Mouse (Mus musculus): ENCODE results near the gene Rnf215. TPM values are rescaled to one million over a fixed set of nuclear protein-coding genes. Genes with fewer than 3 reads are reported as not detected.

Rnf215 gene
- polyA plus RNA-seq, 1 experiment from 2014 or later = 42.7 TPM

DNA sequence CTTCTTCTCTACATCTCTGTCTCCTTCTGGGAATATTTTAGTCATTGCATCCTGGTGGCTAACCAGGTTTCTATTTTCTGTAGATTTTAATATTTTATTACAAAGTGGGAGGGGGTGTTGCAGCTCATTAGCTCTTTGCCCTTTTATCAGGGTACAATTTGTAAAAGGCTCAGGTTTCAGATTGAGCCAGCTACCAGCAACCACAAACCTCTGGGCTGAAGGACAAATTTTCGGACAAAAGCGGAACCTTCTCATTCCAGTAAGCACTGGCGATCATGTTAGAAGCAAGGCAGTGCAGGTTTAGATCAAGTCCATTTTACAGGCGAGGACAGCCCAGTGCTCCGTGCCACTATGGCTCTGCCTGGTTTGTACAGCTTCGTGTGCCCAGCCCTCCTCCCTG is 602 bp upstream of the Rnf215 start:
- H3K9ac ChIP-seq = peak overlapping the region; percentile 93; the same call in 1 of the 2 replicates

DNA sequence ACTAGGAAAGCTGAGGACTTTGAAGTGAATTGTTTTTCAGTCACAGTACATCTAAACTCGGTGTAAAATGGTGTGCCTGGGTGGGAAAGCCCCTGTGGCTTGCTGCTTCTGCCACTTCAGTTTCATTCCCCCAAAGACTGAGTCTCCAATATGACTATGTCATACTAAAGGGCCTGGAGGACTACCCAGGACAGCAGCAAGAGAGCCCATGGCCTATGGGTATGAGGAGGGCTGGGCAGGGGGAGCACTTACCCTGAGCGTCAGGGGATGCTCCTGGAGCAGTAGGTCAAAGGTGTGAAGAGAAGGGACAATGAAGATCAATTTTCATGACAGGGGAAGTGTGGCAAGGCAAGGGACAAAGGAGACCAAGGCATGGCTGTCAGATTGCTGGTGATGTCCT is 4.0 kb downstream of the Rnf215 start:
- H3K9ac ChIP-seq = no peak overlapping the region
- H3K4me2 ChIP-seq (replicated peaks) = no peak overlapping the region
- H3K27ac ChIP-seq = no peak overlapping the region
- peaks cover 64% of the 10 kb centered on the region for H3K36me3 ChIP-seq
- peaks cover 26% of the 10 kb centered on the region for H3K4me1 ChIP-seq
- 67% methylated on average over 2 of the region's 2 CpGs for WGBS
- no peaks in the 10 kb centered on the region for H3K27me3 ChIP-seq
- H3K9me3 ChIP-seq (replicated peaks) = no peaks in the 10 kb centered on the region
- ATAC-seq (ENCODE audit: low FRiP score) = no peak
- H3K4me3 ChIP-seq = no peak overlapping the region

More for the DNA sequence above, 602 bp upstream of the Rnf215 start:
- Histone ChIP-seq H3K27me3 (no peaks in the 10 kb centered on the region), H3K4me3 (no peak overlapping the region), H3K27ac (no peak overlapping the region), H3K36me3 (peaks cover 20% of the 10 kb centered on the region), H3K4me1 (peaks cover 26% of the 10 kb centered on the region), H3K9me3 (replicated peaks) (no peaks in the 10 kb centered on the region), H3K4me2 (replicated peaks) (no peak overlapping the region)
- peak; percentile 14 for ATAC-seq (ENCODE audit: low FRiP score)
- 59% methylated on average over 6 of the region's 6 CpGs for WGBS

DNA sequence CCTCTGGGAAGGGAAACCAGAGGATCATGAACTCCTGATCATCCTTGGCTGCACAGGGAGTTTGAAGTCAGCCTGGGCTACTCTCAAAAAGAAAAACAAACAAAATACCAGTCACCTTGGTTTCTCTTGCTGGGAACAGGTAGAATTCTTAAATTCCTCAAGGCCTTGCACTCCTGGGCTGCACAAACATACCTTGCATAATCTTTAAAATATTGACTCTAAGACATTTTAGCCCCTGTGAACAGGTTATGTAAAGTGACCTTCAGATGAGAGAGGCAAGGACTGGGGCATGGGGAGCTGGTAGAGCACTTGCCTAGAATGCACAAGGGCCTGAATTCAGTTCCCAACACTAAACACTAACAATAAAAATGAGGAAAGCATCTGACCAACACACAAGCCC is 6.5 kb downstream of the Rnf215 start:
- no peak overlapping the region for H3K4me3 ChIP-seq

DNA sequence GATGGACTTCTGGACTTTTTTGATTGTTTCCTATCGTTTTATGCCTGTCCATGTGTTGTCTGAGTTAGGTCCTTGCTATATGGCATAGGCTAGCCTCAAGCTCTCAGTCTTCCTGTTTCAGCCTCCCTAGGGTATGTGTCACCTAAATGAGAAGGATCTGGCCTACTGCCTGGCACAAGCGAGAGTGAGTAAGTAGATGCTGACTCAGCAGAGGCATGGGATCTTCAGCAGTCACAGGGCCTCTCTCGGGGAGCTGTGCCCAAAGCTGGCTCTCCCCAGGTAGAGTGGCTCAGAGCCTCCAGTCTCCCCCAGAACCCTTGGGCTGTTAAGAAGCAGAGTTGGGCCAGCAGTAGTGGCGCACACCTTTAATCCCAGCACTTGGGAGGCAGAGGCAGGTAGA is 7.3 kb downstream of the Rnf215 start:
- no peaks in the 10 kb centered on the region for H3K27me3 ChIP-seq
- H3K27ac ChIP-seq = no peak overlapping the region
- H3K36me3 ChIP-seq = peaks cover 68% of the 10 kb centered on the region
- no peak overlapping the region for H3K4me3 ChIP-seq
- H3K4me1 ChIP-seq = peaks cover 8% of the 10 kb centered on the region; the same call in 1 of the 2 replicates
- no peak for ATAC-seq (ENCODE audit: low FRiP score)
- 81% methylated on average over 4 of the region's 4 CpGs for WGBS
- no peak overlapping the region for H3K9ac ChIP-seq
- H3K4me2 ChIP-seq (replicated peaks) = no peak overlapping the region
- no peaks in the 10 kb centered on the region for H3K9me3 ChIP-seq (replicated peaks)

More for the DNA sequence above, 6.5 kb downstream of the Rnf215 start:
- Histone ChIP-seq H3K9ac (no peak overlapping the region), H3K27me3 (no peaks in the 10 kb centered on the region), H3K4me2 (replicated peaks) (no peak overlapping the region), H3K36me3 (peaks cover 71% of the 10 kb centered on the region), H3K9me3 (replicated peaks) (no peaks in the 10 kb centered on the region), H3K27ac (no peak overlapping the region), H3K4me1 (peaks cover 15% of the 10 kb centered on the region)
- no peak for ATAC-seq (ENCODE audit: low FRiP score)

DNA sequence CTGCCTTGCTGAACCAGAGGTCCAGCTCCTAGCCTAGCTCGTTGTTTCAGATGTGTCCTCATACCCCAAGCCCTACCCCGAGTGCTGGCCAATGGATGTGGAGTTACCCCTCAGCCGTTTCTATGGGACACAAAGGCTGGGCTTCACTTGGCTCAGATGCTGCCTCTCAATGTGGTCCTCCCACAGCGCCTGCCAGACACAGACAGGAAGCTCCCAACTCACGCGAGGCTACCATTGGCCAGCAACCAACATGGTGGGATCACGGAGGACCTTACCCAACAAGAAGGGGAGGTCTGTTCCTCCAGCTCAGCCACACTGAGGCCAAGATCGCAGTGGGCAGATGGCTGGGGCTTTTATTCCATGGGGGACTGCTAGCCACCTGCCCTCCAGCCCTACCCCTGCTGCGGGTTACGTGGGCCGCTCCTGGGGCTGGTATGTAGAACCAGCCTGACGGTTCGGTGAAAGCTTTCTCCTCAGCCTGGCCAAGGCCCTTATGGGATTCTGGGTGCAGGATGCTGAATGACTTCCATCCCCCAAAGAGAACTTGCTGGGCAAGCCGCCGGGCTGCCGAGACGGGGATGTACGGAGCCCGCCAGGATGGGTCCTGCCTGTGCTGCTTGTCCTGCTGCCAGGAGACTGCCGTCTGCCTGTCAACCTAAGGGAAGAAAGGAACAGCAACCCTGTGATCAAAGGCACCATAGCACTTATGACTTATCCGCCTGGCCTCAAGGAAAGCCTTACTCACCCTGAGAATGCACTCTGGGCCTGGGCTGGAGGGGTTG is 8.5 kb downstream of the Rnf215 start:
- no peak overlapping the region for H3K4me3 ChIP-seq
- H3K4me1 ChIP-seq = peaks cover 4% of the 10 kb centered on the region; the same call in 1 of the 2 replicates
- H3K9me3 ChIP-seq (replicated peaks) = no peaks in the 10 kb centered on the region
- H3K27me3 ChIP-seq = no peaks in the 10 kb centered on the region
- peaks cover 59% of the 10 kb centered on the region for H3K36me3 ChIP-seq
- 93% methylated on average over 21 of the region's 21 CpGs for WGBS
- no peak for ATAC-seq (ENCODE audit: low FRiP score)
- no peak overlapping the region for H3K9ac ChIP-seq
- no peak overlapping the region for H3K4me2 ChIP-seq (replicated peaks)
- H3K27ac ChIP-seq = no peak overlapping the region

DNA sequence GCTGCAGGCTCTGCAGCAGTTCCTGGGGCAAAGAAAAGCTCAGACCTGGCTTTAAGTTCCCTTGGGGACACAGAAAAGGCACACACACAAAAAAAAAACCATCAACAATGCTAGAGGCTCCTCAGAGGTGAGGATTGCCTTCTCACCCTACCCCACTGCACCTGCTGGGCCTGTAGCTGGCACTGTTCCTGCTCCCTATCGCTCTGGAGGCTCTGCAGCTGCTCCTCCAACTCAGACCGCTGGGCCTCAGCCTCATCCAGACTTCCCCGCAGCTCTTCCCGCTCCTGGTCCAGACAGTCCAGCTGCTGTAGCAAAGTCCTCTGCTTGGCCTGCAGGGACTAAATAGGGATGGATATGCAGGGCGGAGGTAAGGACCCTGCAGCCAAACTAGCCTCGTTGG is 11.4 kb downstream of the Rnf215 start:
- WGBS = 85% methylated on average over 6 of the region's 6 CpGs
- H3K4me2 ChIP-seq (replicated peaks) = no peak overlapping the region
- H3K27me3 ChIP-seq = no peaks in the 10 kb centered on the region
- no peak overlapping the region for H3K27ac ChIP-seq
- H3K9ac ChIP-seq = no peak overlapping the region
- H3K4me1 ChIP-seq = no peaks in the 10 kb centered on the region; the same call in 1 of the 2 replicates
- no peak overlapping the region for H3K4me3 ChIP-seq
- no peak for ATAC-seq (ENCODE audit: low FRiP score)
- no peaks in the 10 kb centered on the region for H3K9me3 ChIP-seq (replicated peaks)
- H3K36me3 ChIP-seq = peaks cover 36% of the 10 kb centered on the region

DNA sequence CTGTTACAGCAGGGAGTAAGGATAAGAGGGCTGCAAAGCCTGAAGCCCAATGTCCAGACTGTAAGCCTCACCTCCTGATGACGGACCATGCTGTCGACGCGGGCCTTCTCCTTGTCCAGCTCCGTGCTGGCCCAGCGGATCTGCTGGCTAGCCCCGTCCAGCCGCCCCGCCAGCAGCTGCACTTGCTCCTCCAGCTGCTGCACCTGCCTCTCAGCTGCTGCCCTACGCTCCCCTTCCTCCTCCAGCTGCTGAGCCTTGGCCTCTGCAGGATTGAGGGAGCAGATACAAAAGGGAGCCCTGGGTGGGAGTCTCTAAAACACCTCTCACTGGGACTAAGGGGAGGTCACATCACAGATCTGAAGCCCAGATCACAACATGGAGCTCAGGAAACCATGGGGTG is 12.1 kb downstream of the Rnf215 start:
- no peak overlapping the region for H3K27ac ChIP-seq
- ATAC-seq (ENCODE audit: low FRiP score) = no peak
- WGBS = 81% methylated on average over 10 of the region's 10 CpGs
- no peak overlapping the region for H3K9ac ChIP-seq
- peaks cover 29% of the 10 kb centered on the region for H3K36me3 ChIP-seq
- no peaks in the 10 kb centered on the region; the same call in 1 of the 2 replicates for H3K4me1 ChIP-seq
- H3K27me3 ChIP-seq = no peaks in the 10 kb centered on the region
- H3K4me3 ChIP-seq = no peak overlapping the region
- no peak overlapping the region for H3K4me2 ChIP-seq (replicated peaks)
- H3K9me3 ChIP-seq (replicated peaks) = no peaks in the 10 kb centered on the region

DNA sequence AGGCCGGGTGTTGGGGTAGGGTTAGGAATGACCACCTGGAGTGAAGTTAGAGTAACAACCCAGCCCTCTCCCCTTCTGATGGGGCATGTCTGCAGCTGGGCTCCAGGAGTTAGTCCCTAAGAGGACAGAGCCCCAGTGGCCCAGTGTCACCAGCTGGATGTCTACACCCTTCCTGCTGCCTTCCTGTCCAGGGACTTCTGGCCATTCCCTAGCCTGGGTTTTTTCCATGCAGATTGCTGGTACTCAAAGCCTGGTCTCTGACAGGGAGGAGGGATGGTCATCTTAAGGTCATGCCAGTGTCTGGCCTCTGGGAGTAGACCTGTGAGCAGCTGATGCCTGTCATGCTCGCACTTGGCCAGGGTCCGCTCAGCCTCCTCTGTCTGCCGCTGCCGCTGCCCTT is 13.1 kb downstream of the Rnf215 start:
- WGBS = 92% methylated on average over 5 of the region's 5 CpGs

DNA sequence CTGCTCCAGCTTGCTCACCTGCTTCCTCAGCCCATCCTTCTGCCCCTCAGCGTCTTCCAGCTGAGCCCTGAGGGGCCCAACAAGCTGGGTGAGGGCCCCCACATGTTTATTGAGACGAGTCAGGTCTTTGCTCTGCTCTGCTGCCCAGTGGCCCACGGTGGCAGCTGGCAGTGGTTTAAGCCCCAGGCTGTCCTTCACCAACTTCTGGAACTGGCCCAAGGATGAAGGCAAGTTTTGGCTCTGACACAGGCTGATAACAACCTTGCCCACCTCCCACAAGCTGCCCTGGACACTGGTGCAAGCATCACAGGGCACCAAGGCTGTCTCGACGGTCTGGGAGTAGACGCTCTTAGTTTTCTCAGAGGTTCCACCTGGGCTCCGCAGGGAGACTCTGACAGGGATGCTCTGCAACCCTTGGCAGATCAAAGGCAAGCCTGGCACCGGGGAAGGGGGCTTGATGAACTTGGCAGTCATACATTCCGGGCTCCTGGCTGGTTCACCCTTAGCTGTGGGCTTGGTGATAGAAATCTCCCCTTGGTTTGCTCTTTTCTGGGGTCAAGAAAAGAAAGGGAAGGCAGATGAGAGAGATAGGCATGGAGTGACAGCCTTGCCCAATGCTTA is 13.6 kb downstream of the Rnf215 start:
- no peak overlapping the region for H3K9ac ChIP-seq
- H3K9me3 ChIP-seq (replicated peaks) = no peaks in the 10 kb centered on the region
- H3K4me2 ChIP-seq (replicated peaks) = no peak overlapping the region
- H3K27me3 ChIP-seq = no peaks in the 10 kb centered on the region
- WGBS = 90% methylated on average over 9 of the region's 9 CpGs
- ATAC-seq (ENCODE audit: low FRiP score) = no peak
- no peak overlapping the region for H3K4me3 ChIP-seq
- no peaks in the 10 kb centered on the region; the same call in 1 of the 2 replicates for H3K4me1 ChIP-seq
- H3K27ac ChIP-seq = no peak overlapping the region
- H3K36me3 ChIP-seq = peaks cover 13% of the 10 kb centered on the region

More for the DNA sequence above, 13.1 kb downstream of the Rnf215 start:
- no peak for ATAC-seq (ENCODE audit: low FRiP score)
- Histone ChIP-seq H3K4me1 (no peaks in the 10 kb centered on the region; the same call in 1 of the 2 replicates), H3K4me3 (no peak overlapping the region), H3K9me3 (replicated peaks) (no peaks in the 10 kb centered on the region), H3K27ac (no peak overlapping the region), H3K9ac (no peak overlapping the region), H3K36me3 (peaks cover 19% of the 10 kb centered on the region), H3K4me2 (replicated peaks) (no peak overlapping the region), H3K27me3 (no peaks in the 10 kb centered on the region)

DNA sequence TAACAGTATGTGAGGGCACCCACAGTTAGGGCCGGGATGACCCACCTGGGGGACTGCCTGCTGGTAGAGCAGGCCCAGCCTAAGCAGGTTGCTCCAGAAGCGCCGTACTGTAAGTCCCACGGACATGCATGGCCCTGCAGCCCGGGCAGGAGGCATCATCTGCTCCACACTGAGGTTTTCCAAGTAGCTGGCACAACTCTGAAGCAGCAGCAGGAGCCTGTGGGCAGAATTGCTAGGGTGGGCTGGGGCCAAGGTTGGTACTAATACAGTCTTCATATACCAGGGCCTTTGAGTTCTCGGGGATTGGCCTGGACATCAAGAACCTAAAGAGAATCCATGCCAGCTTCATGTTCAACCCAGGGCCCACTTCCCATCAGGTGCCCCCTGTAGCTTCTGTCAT is 14.9 kb downstream of the Rnf215 start:
- peaks cover 4% of the 10 kb centered on the region; the same call in 1 of the 2 replicates for H3K36me3 ChIP-seq
- WGBS = 90% methylated on average over 6 of the region's 6 CpGs
- no peaks in the 10 kb centered on the region for H3K9me3 ChIP-seq (replicated peaks)
- no peak overlapping the region for H3K27ac ChIP-seq
- no peaks in the 10 kb centered on the region for H3K27me3 ChIP-seq
- H3K4me3 ChIP-seq = no peak overlapping the region
- no peak for ATAC-seq (ENCODE audit: low FRiP score)
- H3K4me2 ChIP-seq (replicated peaks) = no peak overlapping the region
- H3K9ac ChIP-seq = no peak overlapping the region
- no peaks in the 10 kb centered on the region; the same call in 1 of the 2 replicates for H3K4me1 ChIP-seq

DNA sequence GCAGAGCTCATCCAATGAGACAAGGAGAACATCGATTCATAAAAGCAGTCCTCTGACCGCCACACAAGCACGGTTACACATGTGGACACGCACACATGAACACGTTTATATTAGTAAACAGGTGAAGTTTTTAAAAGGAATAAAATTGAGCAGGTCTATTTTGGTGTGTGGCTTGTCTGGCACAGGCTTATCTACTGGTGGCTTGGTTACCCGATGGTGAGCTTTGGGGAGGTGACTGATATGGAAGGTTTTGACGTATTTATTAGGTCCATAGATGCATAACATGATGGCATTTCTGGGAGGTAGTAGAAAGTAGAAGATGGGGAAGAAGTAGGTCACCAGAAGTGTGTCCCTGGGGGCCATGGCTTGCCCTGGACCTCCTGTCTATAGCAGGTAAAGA is 18.7 kb downstream of the Rnf215 start:
- H3K4me1 ChIP-seq = no peaks in the 10 kb centered on the region
- H3K36me3 ChIP-seq = peaks cover 4% of the 10 kb centered on the region; the same call in 1 of the 2 replicates
- H3K4me2 ChIP-seq (replicated peaks) = no peak overlapping the region
- 96% methylated on average over 7 of the region's 7 CpGs for WGBS
- no peak for ATAC-seq (ENCODE audit: low FRiP score)
- no peaks in the 10 kb centered on the region for H3K9me3 ChIP-seq (replicated peaks)
- no peak overlapping the region for H3K27ac ChIP-seq
- no peak overlapping the region for H3K9ac ChIP-seq
- H3K4me3 ChIP-seq = no peak overlapping the region
- no peaks in the 10 kb centered on the region for H3K27me3 ChIP-seq

DNA sequence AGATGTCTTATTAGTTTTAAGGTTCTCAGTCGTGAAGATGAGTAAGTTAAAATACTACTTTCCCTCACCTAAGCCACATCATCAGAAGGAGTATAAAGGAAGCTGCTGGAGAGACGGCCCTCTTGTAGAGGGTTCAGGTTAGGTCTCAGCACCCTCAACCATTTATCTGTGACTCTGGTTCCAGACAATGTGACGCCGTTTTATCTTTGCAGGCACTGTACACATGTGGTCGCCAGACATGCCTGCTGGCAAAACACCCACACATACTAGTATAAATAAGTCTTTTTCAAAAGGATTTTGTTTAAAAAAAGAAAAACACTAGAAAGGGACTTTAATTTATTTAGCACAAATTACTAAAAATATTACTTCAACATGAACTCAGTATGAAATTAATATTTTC is 20.6 kb downstream of the Rnf215 start:
- Histone ChIP-seq H3K27me3 (no peaks in the 10 kb centered on the region), H3K27ac (no peak overlapping the region), H3K9ac (no peak overlapping the region), H3K9me3 (replicated peaks) (no peaks in the 10 kb centered on the region), H3K4me3 (no peak overlapping the region), H3K4me2 (replicated peaks) (no peak overlapping the region), H3K4me1 (peaks cover 10% of the 10 kb centered on the region), H3K36me3 (no peaks in the 10 kb centered on the region)
- ATAC-seq (ENCODE audit: low FRiP score) = no peak
- 75% methylated on average over 5 of the region's 5 CpGs for WGBS

DNA sequence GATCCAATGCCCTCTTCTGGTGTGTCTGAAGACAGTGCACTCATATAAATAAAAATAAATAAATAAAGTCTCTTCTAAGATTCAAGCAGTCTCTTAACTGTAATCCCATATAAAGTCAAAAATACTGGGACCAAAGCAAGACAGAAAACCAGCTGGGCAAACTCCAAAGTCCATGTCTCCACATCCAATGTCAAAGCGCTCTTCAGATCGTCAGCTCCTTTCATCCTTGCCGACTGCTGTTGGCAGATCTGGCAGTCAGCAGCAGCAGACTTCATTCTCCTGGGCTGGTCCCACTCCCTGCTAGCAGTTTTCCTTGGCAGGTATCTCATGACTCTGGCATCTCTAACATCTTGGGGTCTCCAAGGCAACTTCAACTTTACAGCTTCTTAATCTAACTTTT is 23.7 kb downstream of the Rnf215 start:
- Histone ChIP-seq H3K9ac (no peak overlapping the region), H3K4me2 (replicated peaks) (no peak overlapping the region), H3K4me3 (no peak overlapping the region), H3K9me3 (replicated peaks) (no peaks in the 10 kb centered on the region), H3K36me3 (peaks cover 24% of the 10 kb centered on the region), H3K27ac (no peak overlapping the region), H3K27me3 (no peaks in the 10 kb centered on the region), H3K4me1 (peaks cover 31% of the 10 kb centered on the region)
- WGBS = 96% methylated on average over 3 of the region's 3 CpGs
- no peak for ATAC-seq (ENCODE audit: low FRiP score)
